Mouse (Mus musculus) mouse embryonic stem cell (cell line): ENCODE measurements around the gene Olfr635.
"Not testable (repeated sequence)": the region's sequence is repeated elsewhere in the genome, so short reads cannot be mapped to it uniquely, and the experiment has no call there.

ENCODE experiments used
- in situ Hi-C, 2 experiments: fragments of 300-500 bp; cut with MboI; formaldehyde crosslinking; loops; 1 replicate in 1 of 2; 3 replicates in 1 of 2; pipeline ENCODE4 v1.14.3; 2019 to 2020; ENCODE audit warnings: low sequenced_read_pairs in 2 of 2, low pct_unique_long_range_greater_than_20kb in 1 of 2, mixed read lengths in 1 of 2; ENCODE audit not compliant: unreplicated experiment in 1 of 2

Olfr635 gene

DNA sequence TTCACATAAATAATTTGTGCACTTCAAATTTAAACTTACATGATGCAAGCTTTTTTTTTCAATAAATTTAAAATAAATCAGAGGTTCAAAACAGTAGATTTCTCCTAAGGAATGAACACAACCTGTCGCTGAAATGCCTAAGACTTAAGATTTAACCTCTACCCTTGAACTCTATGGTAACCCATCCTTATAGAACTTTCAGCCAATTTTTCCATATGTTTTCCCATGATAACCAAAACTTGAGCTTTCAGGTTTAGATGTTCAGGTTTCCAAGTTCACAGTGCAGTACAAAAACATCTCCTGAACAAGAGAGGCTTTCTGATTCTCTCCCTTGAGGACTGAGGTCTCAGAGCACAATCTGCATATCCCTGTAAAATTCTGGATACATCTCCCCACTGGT, at the start of gene Olfr635:
Gene Olfr635 (plus strand): TSS at position 301 of the 400 bp plus-strand sequence.
- in situ Hi-C loops: no loop called here

DNA sequence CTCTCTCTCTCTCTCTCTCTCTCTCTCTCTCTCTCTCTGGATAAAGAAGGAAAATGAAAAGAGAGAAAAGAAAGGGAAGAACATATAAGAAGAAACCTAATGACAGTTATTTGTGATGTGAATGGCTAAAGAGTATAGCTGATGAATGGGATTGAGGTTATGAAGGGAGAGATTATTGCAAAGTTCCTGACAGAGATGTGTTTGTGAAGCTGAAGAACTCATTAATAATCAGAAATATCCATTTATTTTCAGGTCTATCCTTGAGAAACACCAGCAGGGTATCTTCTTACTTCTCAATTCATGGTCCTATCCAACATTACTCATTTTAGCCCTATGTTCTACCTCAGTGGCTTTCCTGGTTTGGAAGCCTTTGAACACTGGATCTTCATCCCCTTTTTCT, 42.4 kb upstream of the Olfr635 start, which contains the start of gene Olfr631:
Gene Olfr631 (plus strand): TSS at position 301 of the 400 bp plus-strand sequence.
- in situ Hi-C loops: no loop called here

- in situ Hi-C loops: no loop called here
These were observed 36.7 kb upstream of the Olfr635 start, which contains the start of gene Olfr632 for GRCm38 (mm10) chr7:103934264-103934663. Gene Olfr632 (plus strand): TSS chr7:103934347.

DNA sequence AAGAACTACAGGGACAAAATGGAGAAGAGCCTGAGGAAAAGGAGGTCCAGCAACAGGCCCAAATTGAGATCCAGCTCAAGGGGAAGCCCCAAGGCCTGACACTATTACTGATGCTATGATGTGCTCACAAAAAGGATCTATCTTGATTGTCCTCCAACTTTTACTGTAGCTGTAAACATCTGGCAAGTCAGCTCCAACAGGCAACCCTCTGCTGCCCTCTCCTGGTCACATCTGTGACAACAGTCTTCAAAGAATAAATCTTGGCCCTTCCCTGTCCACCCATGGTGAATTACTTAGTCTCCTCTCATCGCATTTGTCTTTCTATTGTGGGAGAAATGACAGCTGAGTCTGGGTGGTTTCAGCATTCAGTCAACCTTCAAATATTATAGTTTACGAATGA, 28.2 kb upstream of the Olfr635 start:
- in situ Hi-C loops: no loop called here

GRCm38 (mm10) chr7:103944137-103944536, 26.8 kb upstream of the Olfr635 start, which contains the start of gene Olfr633:
Gene Olfr633 (plus strand): TSS chr7:103944437.
- in situ Hi-C loops: no loop called here

GRCm38 (mm10) chr7:103966873-103967272, 4.1 kb upstream of the Olfr635 start:
- in situ Hi-C loops: not testable (repeated sequence)

GRCm38 (mm10) chr7:103971782-103972181, 830 bp downstream of the Olfr635 start:
- in situ Hi-C loops: no loop called here

DNA sequence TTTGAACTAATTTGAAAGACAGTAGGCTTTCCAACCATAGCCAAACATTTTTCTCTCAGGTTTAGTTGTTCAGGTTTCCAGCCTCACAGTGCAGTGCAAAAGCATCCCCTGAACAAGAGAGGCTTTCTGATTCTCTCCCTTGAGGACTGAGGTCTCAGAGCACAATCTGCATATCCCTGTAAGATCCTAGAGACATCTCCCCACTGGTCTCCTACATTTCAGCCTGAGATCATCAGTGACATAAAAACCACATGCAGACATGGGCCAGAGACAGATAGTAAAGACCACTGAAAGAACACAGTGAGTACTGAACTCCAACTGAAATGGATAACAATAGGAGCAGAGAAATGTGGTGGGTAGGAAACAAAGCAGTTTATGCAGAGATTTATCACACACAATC, 27.5 kb downstream of the Olfr635 start, which contains the start of gene Olfr638:
Gene Olfr638 (plus strand): TSS at position 301 of the 400 bp plus-strand sequence.
- in situ Hi-C loops: no loop called here

DNA sequence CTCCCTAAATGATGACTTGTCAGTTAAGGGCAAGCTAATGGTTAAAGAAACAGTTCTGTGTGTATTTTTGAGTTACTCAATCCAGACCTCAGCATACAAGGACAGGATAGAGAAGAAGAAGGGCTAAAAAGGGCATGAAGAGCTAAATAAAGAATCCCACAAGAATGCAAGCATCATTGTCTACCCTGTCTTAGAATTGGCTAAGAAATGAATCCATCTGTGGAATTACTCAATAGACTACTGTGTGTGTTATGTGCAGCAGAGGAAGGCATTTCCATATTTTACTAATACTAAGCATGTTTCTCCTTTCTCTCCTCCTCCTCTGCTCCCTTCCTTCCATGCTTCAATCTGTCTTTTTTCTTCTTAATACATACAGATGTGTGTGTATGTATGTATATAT, 28.2 kb downstream of the Olfr635 start:
- in situ Hi-C loops: no loop called here

DNA sequence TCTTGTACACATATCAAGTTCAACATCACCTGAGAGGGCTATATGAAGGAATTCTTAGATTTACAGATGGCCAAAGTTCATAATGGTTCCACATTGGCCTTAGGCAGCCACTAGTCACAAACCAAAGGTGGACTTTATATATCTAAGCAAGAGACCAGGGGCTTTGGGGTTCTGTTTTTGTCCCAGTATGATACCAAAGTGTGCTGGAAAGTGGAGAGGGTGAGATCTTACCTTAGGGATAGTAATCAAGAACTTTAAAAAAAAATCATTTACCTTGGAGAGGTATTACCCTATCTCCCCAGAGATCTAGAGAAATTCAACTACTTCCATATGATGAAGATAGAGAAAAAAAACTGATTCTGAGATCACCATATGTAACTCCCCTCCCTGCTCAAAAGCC, 46.3 kb downstream of the Olfr635 start, which contains the start of gene Olfr639:
Gene Olfr639 (minus strand): TSS at position 101 of the 400 bp plus-strand sequence.
- in situ Hi-C loops: no loop called here

DNA sequence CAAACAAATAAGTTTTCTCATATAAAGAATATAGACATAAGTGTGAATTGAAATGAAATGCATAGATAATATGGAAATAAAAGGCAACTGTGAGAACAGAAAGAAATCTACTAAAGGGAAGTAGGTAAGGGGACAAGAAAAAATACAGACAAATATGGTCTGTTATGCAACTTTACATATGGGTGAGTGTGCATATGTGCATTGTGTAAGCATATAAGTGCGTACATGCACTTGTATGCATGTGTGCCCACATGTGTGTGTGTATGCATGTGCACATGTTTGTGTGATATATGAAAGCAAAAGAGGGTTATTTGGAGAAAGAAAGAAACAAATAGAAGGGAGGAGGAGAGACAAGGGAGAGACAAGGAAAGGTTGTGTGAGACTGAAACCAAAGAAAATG, 48.0 kb downstream of the Olfr635 start:
- in situ Hi-C loops: no loop called here

DNA sequence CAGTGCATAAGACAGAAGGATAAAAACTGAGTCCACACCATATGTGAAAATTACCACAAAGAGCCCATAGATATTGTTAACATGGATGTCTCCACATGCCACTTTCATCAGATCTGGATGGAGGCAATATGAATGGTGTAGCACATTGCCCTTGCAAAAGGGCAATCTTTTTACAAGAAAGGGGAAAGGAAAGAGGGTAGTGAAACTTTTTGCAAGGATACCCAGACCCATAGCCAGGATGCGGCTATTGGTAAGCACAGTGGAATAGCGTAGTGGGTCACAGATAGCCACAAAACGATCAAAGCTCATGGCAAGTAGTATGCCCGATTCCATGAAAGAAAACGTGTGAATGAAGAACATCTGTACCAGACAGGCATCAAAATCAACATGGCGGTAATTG, 50.7 kb downstream of the Olfr635 start:
- in situ Hi-C loops: no loop called here

GRCm38 (mm10) chr7:104025473-104025872, 54.5 kb downstream of the Olfr635 start, which contains the start of gene Olfr640:
Gene Olfr640 (minus strand): TSS chr7:104025573.
- in situ Hi-C loops: no loop called here

DNA sequence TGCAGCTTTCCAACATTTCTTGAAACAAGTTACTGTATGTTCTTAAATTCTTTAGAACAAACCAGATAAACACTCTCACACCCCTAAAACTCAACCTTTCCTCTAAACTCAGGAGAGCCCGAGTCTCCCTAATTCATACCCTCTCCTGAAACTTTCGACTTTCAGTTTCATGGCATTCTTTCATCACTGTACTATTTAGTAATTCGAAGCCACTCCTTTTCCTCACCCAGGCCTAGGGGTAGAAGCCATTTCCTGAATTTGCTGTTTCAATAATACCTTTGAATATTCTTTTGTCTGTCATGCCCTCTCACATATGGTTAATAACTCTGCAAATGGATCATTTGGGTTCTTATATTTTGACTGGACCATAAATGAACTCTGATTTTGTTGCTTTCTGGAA, 56.0 kb downstream of the Olfr635 start:
- in situ Hi-C loops: no loop called here

GRCm38 (mm10) chr7:104035145-104035544, 64.2 kb downstream of the Olfr635 start, which contains the start of gene Olfr641:
Gene Olfr641 (plus strand): TSS chr7:104035445.
- in situ Hi-C loops: no loop called here
